Mouse (Mus musculus) forebrain, embryonic 16.5 days (tissue): Measurements from ENCODE around the gene Sp7. TPM values are rescaled to one million over a fixed set of nuclear protein-coding genes. Genes with fewer than 3 reads are reported as not detected.

Experiments used
- ATAC-seq: fragments of 200-750 bp; cut with Nextera tagmentation; 2 replicates; pipeline ENCODE4 v1.8.0; 2017; ENCODE audit warnings: mild to moderate bottlenecking, moderate library complexity
- H3K27ac ChIP-seq: fragments of 300-500 bp; sonication (generic); 2 replicates; pipeline ENCODE4 v1.5.1; 2014; ENCODE audit warnings: low read length, control low read depth
- H3K27me3 ChIP-seq: fragments of 300-500 bp; sonication (generic); replicated peaks from 2 replicates; pipeline ENCODE4 v1.6.1; 2014; ENCODE audit warnings: low read length; ENCODE audit not compliant: control insufficient read depth, insufficient read depth
- H3K36me3 ChIP-seq: fragments of 300-500 bp; sonication (generic); 2 replicates; pipeline ENCODE4 v1.6.1; 2014; ENCODE audit not compliant: control insufficient read depth, insufficient read depth
- H3K4me1 ChIP-seq: fragments of 300-500 bp; sonication (generic); replicated peaks from 2 replicates; pipeline ENCODE4 v1.6.1; 2014; ENCODE audit warnings: low read length; ENCODE audit not compliant: control insufficient read depth, insufficient read depth
- H3K4me2 ChIP-seq: fragments of 300-500 bp; sonication (generic); 2 replicates; pipeline ENCODE4 v1.6.1; 2014; ENCODE audit warnings: mild to moderate bottlenecking, low read length, control low read depth
- H3K4me3 ChIP-seq: fragments of 300-500 bp; sonication (generic); replicated peaks from 2 replicates; pipeline ENCODE4 v1.5.1; 2014; ENCODE audit warnings: mild to moderate bottlenecking, low read length, control low read depth
- H3K9ac ChIP-seq: fragments of 300-500 bp; sonication (generic); replicated peaks from 2 replicates; pipeline ENCODE4 v1.6.1; 2014; ENCODE audit warnings: low read depth, low read length, control low read depth
- H3K9me3 ChIP-seq: fragments of 300-500 bp; sonication (generic); 2 replicates; pipeline ENCODE4 v1.6.1; 2016; ENCODE audit warnings: low read length; ENCODE audit not compliant: control insufficient read depth
- WGBS: fragments of 180-500 bp; shearing (Covaris S2); extraction: QIAGEN DNeasy Blood & Tissue Kit; methylation state at CpG from one replicate; pipeline ENCODE4 v1.1.7; 2014; 5-methylcytosine and 5-hydroxymethylcytosine counted together
- polyA plus RNA-seq: library from polyadenylated mRNA; unstranded; fragments of >200 nt; fragmentation: Nextera tagmentation; extraction: Ambion mirVana; gene quantifications from 2 replicates; pipeline ENCODE4 v1.2.1, GENCODE M21; 2015

Gene Sp7
- polyA plus RNA-seq, 1 experiment from 2014 or later, result 0.38 TPM

GRCm38 (mm10) chr15:102311489-102311888, 55.5 kb downstream of the Sp7 start:
- H3K4me2 ChIP-seq, result no peak overlapping the region
- no peaks in the 10 kb centered on the region for H3K4me1 ChIP-seq
- H3K9me3 ChIP-seq, result no peaks in the 10 kb centered on the region
- H3K36me3 ChIP-seq, result no peaks in the 10 kb centered on the region; the same call in 1 of the 2 replicates
- no peak overlapping the region for H3K27ac ChIP-seq
- no peak for ATAC-seq
- no peak overlapping the region for H3K4me3 ChIP-seq
- H3K27me3 ChIP-seq, result no peaks in the 10 kb centered on the region
- H3K9ac ChIP-seq, result no peak overlapping the region

- H3K4me2 ChIP-seq, result no peak overlapping the region
- ATAC-seq, result no peak
- no peaks in the 10 kb centered on the region for H3K27me3 ChIP-seq
- H3K9ac ChIP-seq, result no peak overlapping the region
- H3K9me3 ChIP-seq, result no peaks in the 10 kb centered on the region
- no peaks in the 10 kb centered on the region for H3K4me1 ChIP-seq
- no peak overlapping the region for H3K4me3 ChIP-seq
- H3K27ac ChIP-seq, result no peak overlapping the region
- WGBS, result 91% methylated on average over 10 of the region's 10 CpGs
- H3K36me3 ChIP-seq, result no peaks in the 10 kb centered on the region; the same call in 1 of the 2 replicates
Measured at GRCm38 (mm10) chr15:102310074-102310845, 56.7 kb downstream of the Sp7 start.

GRCm38 (mm10) chr15:102308717-102309116, 58.3 kb downstream of the Sp7 start:
- Histone ChIP-seq H3K27me3 (no peaks in the 10 kb centered on the region), H3K4me3 (no peak overlapping the region), H3K9ac (no peak overlapping the region), H3K4me1 (no peaks in the 10 kb centered on the region), H3K36me3 (no peaks in the 10 kb centered on the region; the same call in 1 of the 2 replicates), H3K27ac (no peak overlapping the region), H3K9me3 (no peaks in the 10 kb centered on the region), H3K4me2 (no peak overlapping the region)
- WGBS, result 89% methylated on average over 9 of the region's 9 CpGs
- no peak for ATAC-seq

Other genes with a start within 250 kb of the Sp7 start
- 48.2 and 56.4 TPM in 2 replicates for gene Spryd3, start 230.9 kb downstream of the Sp7 start, polyA plus RNA-seq
- 2.2 and 2.4 TPM in 2 replicates for gene Igfbp6, start 222.8 kb downstream of the Sp7 start, polyA plus RNA-seq
- gene Soat2, start 216.7 kb downstream of the Sp7 start, polyA plus RNA-seq, result not detected in 2 replicates
- gene Zfp740, start 163.9 kb downstream of the Sp7 start, polyA plus RNA-seq, result 84.6 and 93.4 TPM in 2 replicates
- 37.8 and 39.6 TPM in 2 replicates for gene Csad, start 162.5 kb downstream of the Sp7 start, polyA plus RNA-seq
- 0.73 and 1.0 TPM in 2 replicates for gene Itgb7, start 135.2 kb downstream of the Sp7 start, polyA plus RNA-seq
- 6.4 and 8.0 TPM in 2 replicates for gene Rarg, start 109.7 kb downstream of the Sp7 start, polyA plus RNA-seq
- gene Gm9918, start 96.6 kb downstream of the Sp7 start, polyA plus RNA-seq, result 0.11 TPM in 1 of 2 replicates, not detected in the other
- gene Mfsd5, start 87.7 kb downstream of the Sp7 start, polyA plus RNA-seq, result 50.6 and 52.8 TPM in 2 replicates
- gene Espl1, start 70.9 kb downstream of the Sp7 start, polyA plus RNA-seq, result 10.9 and 11.7 TPM in 2 replicates
- 429 and 443 TPM in 2 replicates for gene Pfdn5, start 41.1 kb downstream of the Sp7 start, polyA plus RNA-seq
- gene Myg1, start 35.5 kb downstream of the Sp7 start, polyA plus RNA-seq, result 105 and 111 TPM in 2 replicates
- 42.0 and 44.7 TPM in 2 replicates for gene Aaas, start 16.4 kb downstream of the Sp7 start, polyA plus RNA-seq
- gene Sp1, start 39.0 kb upstream of the Sp7 start, polyA plus RNA-seq, result 5.0 and 5.9 TPM in 2 replicates
- gene Amhr2, start 78.2 kb upstream of the Sp7 start, polyA plus RNA-seq, result 0.32 and 0.58 TPM in 2 replicates
- 79.0 and 80.9 TPM in 2 replicates for gene Prr13, start 91.8 kb upstream of the Sp7 start, polyA plus RNA-seq
- 144 and 149 TPM in 2 replicates for gene Pcbp2, start 103.4 kb upstream of the Sp7 start, polyA plus RNA-seq
- gene Gm10337, start 136.5 kb upstream of the Sp7 start, polyA plus RNA-seq, result 17.3 and 22.2 TPM in 2 replicates
- 58.7 and 69.5 TPM in 2 replicates for gene Map3k12, start 149.9 kb upstream of the Sp7 start, polyA plus RNA-seq
- 97.2 and 114 TPM in 2 replicates for gene Tarbp2, start 151.0 kb upstream of the Sp7 start, polyA plus RNA-seq
- gene Npff, start 157.8 kb upstream of the Sp7 start, polyA plus RNA-seq, result 2.9 and 3.1 TPM in 2 replicates